Mouse (Mus musculus) intestine, embryonic 14.5 days (tissue): Measurements from ENCODE around the gene Prcp. TPM values are rescaled to one million over a fixed set of nuclear protein-coding genes. Genes with fewer than 3 reads are reported as not detected.

Experiments used
- ATAC-seq: fragments of 200-750 bp; cut with Nextera tagmentation; replicated peaks from 2 replicates; pipeline ENCODE4 v1.8.0; 2017; ENCODE audit warnings: low read depth, moderate number of reproducible peaks, moderate TSS enrichment, moderate library complexity; ENCODE audit not compliant: low FRiP score, low TSS enrichment
- DNase-seq: peaks from one replicate; pipeline ENCODE4 v3.0.0-alpha.2; 2018; ENCODE audit warnings: low spot score
- H3K27ac ChIP-seq: fragments of 300-500 bp; sonication (generic); 2 replicates; pipeline ENCODE4 v1.5.1; 2014; ENCODE audit warnings: low read depth, mild to moderate bottlenecking, control low read depth
- H3K27me3 ChIP-seq: fragments of 300-500 bp; sonication (generic); replicated peaks from 2 replicates; pipeline ENCODE4 v1.6.1; 2014; ENCODE audit warnings: low read length, control low read depth; ENCODE audit not compliant: control insufficient read depth, insufficient read depth
- H3K36me3 ChIP-seq: fragments of 300-500 bp; sonication (generic); 2 replicates; pipeline ENCODE4 v1.6.1; 2014; ENCODE audit warnings: low read length, control low read depth; ENCODE audit not compliant: control insufficient read depth, insufficient read depth
- H3K4me1 ChIP-seq: fragments of 300-500 bp; sonication (generic); replicated peaks from 2 replicates; pipeline ENCODE4 v1.6.1; 2014; ENCODE audit warnings: low read length, control low read depth, mixed read lengths; ENCODE audit not compliant: control insufficient read depth, insufficient read depth
- H3K4me2 ChIP-seq: fragments of 300-500 bp; sonication (generic); 2 replicates; pipeline ENCODE4 v1.6.1; 2014; ENCODE audit warnings: low read length
- H3K4me3 ChIP-seq: fragments of 300-500 bp; sonication (generic); 2 replicates; pipeline ENCODE4 v1.5.1; 2014; ENCODE audit warnings: low read depth, low read length, control low read depth, mixed read lengths
- H3K9ac ChIP-seq: fragments of 300-500 bp; sonication (generic); 2 replicates; pipeline ENCODE4 v1.6.1; 2014; ENCODE audit warnings: mild to moderate bottlenecking, low read length
- H3K9me3 ChIP-seq: fragments of 300-500 bp; sonication (generic); 2 replicates; pipeline ENCODE4 v1.6.1; 2016; ENCODE audit warnings: low read length, control low read depth; ENCODE audit not compliant: control insufficient read depth
- WGBS: fragments of 180-500 bp; shearing (Covaris S2); extraction: QIAGEN DNeasy Blood & Tissue Kit; methylation state at CpG from one replicate; pipeline ENCODE4 v1.1.7; 2014; 5-methylcytosine and 5-hydroxymethylcytosine counted together
- polyA plus RNA-seq: library from polyadenylated mRNA; unstranded; fragments of >200 nt; fragmentation: Nextera tagmentation; extraction: Ambion mirVana; gene quantifications from 2 replicates; pipeline ENCODE4 v1.2.1, GENCODE M21; 2014

Prcp gene
- polyA plus RNA-seq, 1 experiment from 2014 or later = 20.5 TPM

- H3K27me3 ChIP-seq = no peaks in the 10 kb centered on the region
- no peak overlapping the region for H3K9ac ChIP-seq
- no peaks in the 10 kb centered on the region for H3K36me3 ChIP-seq
- no peak overlapping the region for H3K4me3 ChIP-seq
- DNase-seq = no peak
- WGBS = 90% methylated on average over 3 of the region's 3 CpGs
- no peaks in the 10 kb centered on the region for H3K9me3 ChIP-seq
- no peak overlapping the region for H3K27ac ChIP-seq
- ATAC-seq = no peak
- H3K4me1 ChIP-seq = no peaks in the 10 kb centered on the region
- no peak overlapping the region for H3K4me2 ChIP-seq
These were observed 26.0 kb upstream of the Prcp start for GRCm38 (mm10) chr7:92848246-92848645.

- 29% methylated on average over 2 of the region's 2 CpGs for WGBS
- DNase-seq = no peak
These were observed 7.7 kb upstream of the Prcp start for GRCm38 (mm10) chr7:92866526-92866925.

GRCm38 (mm10) chr7:92870161-92870560 lies 4.1 kb upstream of the Prcp start:
- Histone ChIP-seq H3K4me1 (no peaks in the 10 kb centered on the region; the same call in 1 of the 2 replicates), H3K36me3 (peaks cover 4% of the 10 kb centered on the region; the same call in 1 of the 2 replicates), H3K4me2 (no peak overlapping the region), H3K9me3 (no peaks in the 10 kb centered on the region), H3K27me3 (no peaks in the 10 kb centered on the region), H3K9ac (no peak overlapping the region), H3K4me3 (no peak overlapping the region), H3K27ac (no peak overlapping the region)
- ATAC-seq = no peak
- DNase-seq = no peak
- WGBS = 76% methylated on average over 3 of the region's 3 CpGs

More at GRCm38 (mm10) chr7:92866526-92866925, 7.7 kb upstream of the Prcp start:
- Histone ChIP-seq H3K36me3 (peaks cover 15% of the 10 kb centered on the region), H3K27me3 (no peaks in the 10 kb centered on the region), H3K4me3 (no peak overlapping the region), H3K4me1 (no peaks in the 10 kb centered on the region), H3K27ac (no peak overlapping the region), H3K4me2 (no peak overlapping the region), H3K9ac (no peak overlapping the region), H3K9me3 (no peaks in the 10 kb centered on the region)
- ATAC-seq = no peak

- H3K27ac ChIP-seq = no peak overlapping the region
- no peaks in the 10 kb centered on the region for H3K9me3 ChIP-seq
- no peak overlapping the region for H3K4me2 ChIP-seq
- no peaks in the 10 kb centered on the region for H3K27me3 ChIP-seq
- no peak for DNase-seq
- WGBS = 91% methylated on average over 4 of the region's 4 CpGs
- 0 out of 2 replicates have a peak, but pooled peaks cover 4% of the 10 kb centered on the region for H3K36me3 ChIP-seq
- no peak for ATAC-seq
- H3K4me1 ChIP-seq = peaks cover 6% of the 10 kb centered on the region; the same call in 1 of the 2 replicates
- H3K4me3 ChIP-seq = no peak overlapping the region
- H3K9ac ChIP-seq = no peak overlapping the region
These were observed 2.7 kb upstream of the Prcp start for GRCm38 (mm10) chr7:92871596-92871995.

- ATAC-seq = peak; percentile 91
- H3K4me3 ChIP-seq = peak overlapping the region; percentile 74
- H3K4me2 ChIP-seq = peak overlapping the region; percentile 72
- no peaks in the 10 kb centered on the region for H3K27me3 ChIP-seq
- no peaks in the 10 kb centered on the region for H3K9me3 ChIP-seq
- under 1% methylated on average over 25 of the region's 29 CpGs for WGBS
- H3K4me1 ChIP-seq = peaks cover 11% of the 10 kb centered on the region; the same call in 1 of the 2 replicates
- peak overlapping the region; percentile 98 for H3K27ac ChIP-seq
- H3K36me3 ChIP-seq = no peaks in the 10 kb centered on the region; the same call in 1 of the 2 replicates
- H3K9ac ChIP-seq = peak overlapping the region; percentile 79
- peak; percentile 94 for DNase-seq
These were observed 615 bp downstream of the Prcp start for GRCm38 (mm10) chr7:92874761-92875408.

GRCm38 (mm10) chr7:92876066-92876465 lies 1.8 kb downstream of the Prcp start:
- Histone ChIP-seq H3K36me3 (no peaks in the 10 kb centered on the region; the same call in 1 of the 2 replicates), H3K27ac (0 out of 2 replicates have a peak overlapping the region, but pooled peaks have one; percentile 57), H3K4me2 (peak overlapping the region; percentile 72), H3K27me3 (no peaks in the 10 kb centered on the region), H3K9ac (no peak overlapping the region), H3K4me3 (peak overlapping the region; percentile 74), H3K9me3 (no peaks in the 10 kb centered on the region), H3K4me1 (peaks cover 11% of the 10 kb centered on the region; the same call in 1 of the 2 replicates)
- WGBS = 44% methylated on average over 3 of the region's 3 CpGs
- ATAC-seq (no peak), DNase-seq (no peak)

GRCm38 (mm10) chr7:92876538-92876937 lies 2.3 kb downstream of the Prcp start:
- H3K9ac ChIP-seq = peak overlapping the region; percentile 7; the same call in 1 of the 2 replicates
- H3K36me3 ChIP-seq = no peaks in the 10 kb centered on the region; the same call in 1 of the 2 replicates
- peak overlapping the region; percentile 72 for H3K4me2 ChIP-seq
- H3K27ac ChIP-seq = peak overlapping the region; percentile 57
- DNase-seq (no peak), ATAC-seq (no peak)
- H3K4me3 ChIP-seq = peak overlapping the region; percentile 74
- H3K4me1 ChIP-seq = peaks cover 11% of the 10 kb centered on the region; the same call in 1 of the 2 replicates
- no peaks in the 10 kb centered on the region for H3K9me3 ChIP-seq
- WGBS = 37% methylated on average over 7 of the region's 7 CpGs
- no peaks in the 10 kb centered on the region for H3K27me3 ChIP-seq

- no peaks in the 10 kb centered on the region for H3K27me3 ChIP-seq
- no peak overlapping the region for H3K27ac ChIP-seq
- no peak overlapping the region for H3K4me2 ChIP-seq
- H3K4me3 ChIP-seq = no peak overlapping the region
- H3K9ac ChIP-seq = no peak overlapping the region
- WGBS = 82% methylated on average over 7 of the region's 7 CpGs
- no peaks in the 10 kb centered on the region for H3K9me3 ChIP-seq
- H3K4me1 ChIP-seq = peaks cover 11% of the 10 kb centered on the region; the same call in 1 of the 2 replicates
- DNase-seq = no peak
- ATAC-seq = no peak
- H3K36me3 ChIP-seq = no peaks in the 10 kb centered on the region; the same call in 1 of the 2 replicates
These were observed 4.5 kb downstream of the Prcp start for GRCm38 (mm10) chr7:92878575-92879285.
